Mouse (Mus musculus) C2C12 (cell line): ENCODE measurements around the gene 4930467E23Rik.
"Not testable (repeated sequence)": the region's sequence is repeated elsewhere in the genome, so short reads cannot be mapped to it uniquely, and the experiment has no call there.

Source experiments
- CTCF ChIP-seq: IDR thresholded peaks from one replicate; pipeline ENCODE4 v1.5.1; 2011; ENCODE audit not compliant: control insufficient read depth, insufficient read depth, insufficient read length
- MYOG ChIP-seq: IDR thresholded peaks from one replicate; pipeline ENCODE4 v1.6.1; 2011; ENCODE audit not compliant: control insufficient read depth, insufficient read length; ENCODE audit errors: extremely low read depth
- USF1 ChIP-seq: IDR thresholded peaks from one replicate; pipeline ENCODE4 v1.6.1; 2011; ENCODE audit warnings: low read depth, mild to moderate bottlenecking, control low read depth, moderate library complexity

- TF ChIP-seq CTCF, MYOG, USF1: not testable (repeated sequence)
Observed at GRCm38 (mm10) chr8:19724871-19725270, 4.5 kb upstream of the 4930467E23Rik start.
